ENCODE assay signal across 17 mouse cellular contexts in the genomic region with DNA sequence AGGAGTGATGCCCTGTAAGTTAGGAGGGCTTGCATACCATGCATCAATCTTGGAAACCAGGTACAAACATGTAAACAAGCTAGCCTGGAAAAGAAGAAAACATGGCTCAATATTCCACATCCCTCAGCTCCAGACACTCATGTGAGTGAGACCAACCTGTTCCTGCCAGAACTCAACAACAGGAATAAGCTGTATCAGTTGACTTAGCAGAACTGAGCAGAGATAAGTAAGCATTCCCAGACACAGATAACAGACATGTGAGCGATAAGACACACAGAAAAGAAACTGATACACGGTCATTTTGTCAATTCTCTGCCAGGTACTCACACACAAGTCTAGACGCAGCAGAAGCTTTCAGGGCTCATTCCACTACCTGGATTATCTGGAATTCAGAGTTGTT.
"Had no signal": no experiment of that assay in that cellular context is flagged by ENCODE, and none has a peak within 500 bp of the region (broad histone marks: within the 10 kb centered on the region; RNA-seq: fewer than 3 reads in every experiment).

No protein-coding gene starts in this region.

- H3K9me3 ChIP-seq: neural tube, embryonic 12.5 days; neural tube, embryonic 13.5 days; neural tube, embryonic 15.5 days; stomach, embryonic 15.5 days had no signal

- H3K27ac ChIP-seq: neural tube, embryonic 12.5 days; neural tube, embryonic 13.5 days; neural tube, embryonic 15.5 days; stomach, embryonic 15.5 days; stomach, postnatal 0 days had no signal

- H3K4me1 ChIP-seq: neural tube, embryonic 12.5 days; neural tube, embryonic 13.5 days; neural tube, embryonic 15.5 days; stomach, embryonic 15.5 days had no signal

- H3K4me2 ChIP-seq: neural tube, embryonic 12.5 days; neural tube, embryonic 13.5 days; neural tube, embryonic 15.5 days; stomach, embryonic 15.5 days had no signal

- H3K9ac ChIP-seq: neural tube, embryonic 12.5 days; neural tube, embryonic 13.5 days; neural tube, embryonic 15.5 days; stomach, embryonic 15.5 days had no signal

- H3K27me3 ChIP-seq: neural tube, embryonic 12.5 days; neural tube, embryonic 13.5 days; neural tube, embryonic 15.5 days; stomach, embryonic 15.5 days had no signal

- H3K4me3 ChIP-seq: neural tube, embryonic 12.5 days; neural tube, embryonic 13.5 days; neural tube, embryonic 15.5 days; stomach, embryonic 15.5 days had no signal

- DNase-seq: retina, postnatal 1 day; right cerebral cortex, adult 18-20 months; right cerebral cortex, postnatal 14 days; right cerebral cortex, postnatal 25 days; right cerebral cortex, postnatal 4 days; spleen, adult 18-20 months; thymus, adult 18-20 months; thymus, adult 2 months; thymus, postnatal 14 days; thymus, postnatal 25 days; thymus, postnatal 36 days; thymus, postnatal 4 days had no signal

- H3K36me3 ChIP-seq: neural tube, embryonic 12.5 days; neural tube, embryonic 13.5 days; neural tube, embryonic 15.5 days; stomach, embryonic 15.5 days had no signal
